Mouse (Mus musculus) layer of hippocampus, adult 9-11 months (tissue): Measurements from ENCODE around the gene Patj.
"Not testable (repeated sequence)": the region's sequence is repeated elsewhere in the genome, so short reads cannot be mapped to it uniquely, and the experiment has no call there.

Source experiments
- DNase-seq: peaks from one replicate; pipeline ENCODE4 v3.0.0; 2022

Patj gene

DNA sequence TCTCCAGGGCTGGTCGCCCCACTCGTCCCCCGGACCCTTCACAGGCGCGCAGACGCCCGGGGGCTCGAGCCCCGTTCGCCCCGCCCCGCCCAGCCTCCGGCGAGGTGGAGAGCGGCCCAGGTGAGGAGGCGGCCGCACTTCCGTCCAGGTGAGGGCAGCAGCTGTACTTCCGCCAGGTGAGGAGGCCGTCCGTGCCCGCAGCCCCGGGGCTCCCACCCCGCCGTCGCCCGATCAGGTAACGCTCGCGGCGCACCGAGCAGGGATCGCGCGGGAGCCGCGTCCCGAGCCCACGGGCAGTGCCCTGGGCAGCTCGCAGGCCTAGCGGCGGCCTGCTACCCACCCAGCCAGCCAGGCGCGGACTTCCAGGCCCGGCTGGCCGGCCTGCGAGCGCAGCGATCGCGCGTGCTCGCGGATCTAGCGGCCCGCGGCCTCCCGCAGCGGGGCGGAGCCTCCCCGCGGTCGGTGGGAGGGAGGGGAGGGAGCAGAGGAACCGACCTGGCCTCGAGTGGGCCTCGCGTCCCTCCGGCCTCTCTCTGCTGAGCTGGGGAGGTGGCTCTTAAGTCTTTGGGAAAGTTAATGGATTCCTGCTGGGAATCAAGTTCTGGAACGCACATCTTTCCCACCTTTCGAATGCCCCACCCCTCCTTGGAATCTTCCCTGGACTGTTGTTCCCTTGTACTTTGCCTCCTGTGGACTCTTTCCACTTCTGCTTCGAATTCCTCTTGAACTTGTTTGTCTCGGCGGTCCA is at the start of gene Patj:
TSS of gene Patj (plus strand) at position 96 of the 748 bp plus-strand sequence.
- DNase-seq: peak; percentile 35

- DNase-seq: no peak
Observed at GRCm38 (mm10) chr4:98348580-98348979, 47.0 kb upstream of the Patj start.

GRCm38 (mm10) chr4:98358034-98358809 is 37.4 kb upstream of the Patj start:
- no peak for DNase-seq

GRCm38 (mm10) chr4:98375401-98375800 is 20.2 kb upstream of the Patj start:
- DNase-seq: no peak

DNA sequence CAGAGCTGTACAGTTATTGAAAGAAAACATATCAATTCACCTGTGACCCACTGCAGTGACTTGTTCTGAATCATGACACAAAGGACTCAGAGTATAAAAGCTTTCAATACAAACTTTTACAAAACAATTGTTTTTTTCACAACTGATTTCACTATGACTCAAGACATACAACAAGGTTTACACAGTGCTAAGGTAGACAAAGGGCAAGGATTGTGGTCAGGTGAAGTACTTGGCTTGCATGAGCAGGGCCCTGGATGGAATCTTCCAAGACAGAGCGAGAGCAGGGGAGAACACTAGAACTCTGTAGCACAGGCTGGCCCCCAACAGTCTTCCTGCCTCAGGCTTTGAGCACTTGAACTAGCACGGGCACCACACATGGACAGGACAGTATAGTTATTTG is 18.6 kb upstream of the Patj start:
- no peak for DNase-seq

DNA sequence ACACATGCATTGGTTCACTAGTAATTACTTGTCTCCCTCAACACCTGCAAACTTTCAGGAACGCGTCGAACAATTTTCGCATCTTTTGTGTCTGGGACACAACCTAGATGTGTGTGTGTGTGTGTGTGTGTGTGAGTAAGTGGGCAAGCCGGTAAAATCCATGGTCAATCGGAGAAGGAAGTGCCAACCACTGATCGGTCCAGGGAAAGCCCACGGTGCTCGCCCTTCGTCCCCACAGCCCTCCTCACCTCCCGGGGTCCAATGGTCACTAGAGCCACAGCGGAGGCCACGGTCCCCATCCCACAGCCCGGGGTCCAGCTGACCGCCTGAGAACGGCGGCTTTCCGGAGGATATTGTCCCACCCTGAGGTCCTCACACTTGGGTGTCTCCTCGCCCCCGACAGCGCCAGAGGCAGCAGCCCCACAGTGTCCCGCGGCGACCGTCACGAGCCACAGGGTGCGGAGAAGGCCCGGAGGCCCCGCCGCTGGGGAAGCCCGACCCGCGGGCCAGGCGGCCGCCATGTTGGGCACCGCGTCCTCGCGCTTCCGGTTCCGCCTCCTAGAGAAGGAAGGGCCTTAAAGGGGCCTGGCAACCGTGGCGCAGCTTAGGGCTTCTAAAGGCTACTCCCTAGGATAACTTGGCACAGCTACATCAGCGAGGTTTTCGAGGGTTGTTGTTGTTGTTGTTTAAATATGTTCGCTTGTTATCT is 12.7 kb upstream of the Patj start, which contains the start of gene Tm2d1:
TSS of gene Tm2d1 (minus strand) at position 591 of the 709 bp plus-strand sequence.
- peak; percentile 78 for DNase-seq

GRCm38 (mm10) chr4:98385036-98385435 is 10.5 kb upstream of the Patj start:
- no peak for DNase-seq

GRCm38 (mm10) chr4:98395346-98395689 is 267 bp upstream of the Patj start:
- peak; percentile 14 for DNase-seq

DNA sequence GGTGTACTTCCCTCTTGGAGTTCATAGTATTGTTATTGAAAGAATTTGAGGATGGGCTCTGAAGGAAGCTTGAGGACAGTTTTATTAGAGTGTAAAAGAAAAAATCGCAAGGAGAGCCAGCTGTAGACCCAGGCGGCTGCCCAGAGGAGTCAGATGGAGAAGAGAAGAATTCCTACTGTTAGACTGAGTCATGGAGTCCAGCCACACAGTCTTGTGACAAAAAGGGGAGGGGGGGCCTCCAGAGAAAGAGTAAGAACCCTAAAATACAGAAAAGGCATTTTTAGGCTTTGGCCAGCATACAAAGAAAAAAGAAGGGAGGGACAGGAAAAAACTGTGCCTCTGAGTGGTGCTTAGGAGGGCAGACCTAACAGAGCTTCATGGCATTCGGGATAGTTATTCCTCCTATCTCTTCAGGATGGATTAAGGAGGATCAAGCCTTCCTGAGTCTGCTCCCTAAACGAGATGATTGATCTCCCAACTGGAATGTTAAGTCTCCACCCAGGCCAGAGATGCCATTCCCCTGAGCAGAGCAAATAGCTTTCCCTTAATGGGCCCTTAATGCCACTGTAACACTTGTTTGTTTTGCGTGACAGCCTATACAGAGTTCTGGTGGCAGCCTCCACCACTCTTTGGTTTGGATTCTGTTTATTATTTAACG is 5.5 kb downstream of the Patj start:
- no peak for DNase-seq

DNA sequence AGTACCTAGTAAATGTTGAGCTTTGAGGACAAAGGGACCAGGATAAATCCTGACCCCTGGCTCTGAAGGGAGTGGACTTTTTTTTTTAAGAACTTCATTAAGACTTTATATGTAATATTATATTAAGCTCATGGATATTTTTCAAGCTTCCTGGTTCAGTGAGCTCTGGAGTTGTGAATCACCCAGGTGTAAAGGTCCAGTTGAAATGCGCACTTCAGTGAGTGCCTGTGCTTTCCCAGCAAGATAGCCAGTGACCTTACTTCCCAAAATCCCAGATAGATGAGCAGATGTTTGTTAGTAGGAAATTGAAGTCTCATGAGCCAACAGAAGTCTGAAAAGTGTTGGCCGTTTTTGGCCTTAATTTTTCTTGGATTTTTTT is 6.0 kb downstream of the Patj start:
- no peak for DNase-seq

- DNase-seq: no peak
Observed at GRCm38 (mm10) chr4:98403492-98403891, 7.9 kb downstream of the Patj start.

- DNase-seq: no peak
Observed at GRCm38 (mm10) chr4:98404412-98404811, 8.8 kb downstream of the Patj start.

DNA sequence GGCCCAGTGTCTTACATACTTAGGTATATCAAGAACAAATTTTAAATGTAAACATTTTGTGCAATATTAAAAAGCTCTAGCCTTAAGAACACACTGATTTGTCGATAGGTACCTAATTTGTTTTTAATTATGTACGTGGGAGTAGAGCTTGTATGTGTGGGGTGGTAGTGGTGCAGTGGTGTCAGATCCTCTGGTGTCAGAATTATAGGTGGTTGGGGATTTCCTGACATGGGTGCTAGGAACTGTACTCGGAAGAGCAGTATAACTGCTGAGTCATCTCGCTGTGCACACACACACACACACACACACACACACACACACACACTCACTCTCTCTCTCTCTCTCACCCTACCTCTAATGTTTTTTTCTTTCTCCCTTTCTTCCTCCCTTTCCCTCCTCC is 12.9 kb downstream of the Patj start:
- DNase-seq: no peak

GRCm38 (mm10) chr4:98415150-98415549 is 19.6 kb downstream of the Patj start:
- not testable (repeated sequence) for DNase-seq

DNA sequence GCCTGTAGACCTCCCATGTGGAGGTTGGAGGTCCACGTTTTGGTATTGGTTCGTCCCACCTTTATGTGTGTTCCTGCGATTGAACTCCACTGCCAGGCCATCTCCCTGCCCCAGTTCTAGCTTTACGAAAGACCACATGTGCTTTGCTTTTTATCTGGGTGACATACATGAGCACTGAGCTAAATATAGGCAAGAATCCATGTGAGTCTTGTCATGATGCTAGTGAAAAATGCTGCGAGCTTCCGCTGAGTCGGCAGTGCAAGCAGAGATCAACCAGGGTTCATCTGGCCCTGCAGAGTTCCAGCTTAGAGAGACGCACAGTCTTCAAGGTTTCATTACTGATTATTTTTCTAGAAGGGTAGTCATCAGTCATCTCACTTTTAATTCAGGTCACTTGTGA is 32.8 kb downstream of the Patj start:
- no peak for DNase-seq

DNA sequence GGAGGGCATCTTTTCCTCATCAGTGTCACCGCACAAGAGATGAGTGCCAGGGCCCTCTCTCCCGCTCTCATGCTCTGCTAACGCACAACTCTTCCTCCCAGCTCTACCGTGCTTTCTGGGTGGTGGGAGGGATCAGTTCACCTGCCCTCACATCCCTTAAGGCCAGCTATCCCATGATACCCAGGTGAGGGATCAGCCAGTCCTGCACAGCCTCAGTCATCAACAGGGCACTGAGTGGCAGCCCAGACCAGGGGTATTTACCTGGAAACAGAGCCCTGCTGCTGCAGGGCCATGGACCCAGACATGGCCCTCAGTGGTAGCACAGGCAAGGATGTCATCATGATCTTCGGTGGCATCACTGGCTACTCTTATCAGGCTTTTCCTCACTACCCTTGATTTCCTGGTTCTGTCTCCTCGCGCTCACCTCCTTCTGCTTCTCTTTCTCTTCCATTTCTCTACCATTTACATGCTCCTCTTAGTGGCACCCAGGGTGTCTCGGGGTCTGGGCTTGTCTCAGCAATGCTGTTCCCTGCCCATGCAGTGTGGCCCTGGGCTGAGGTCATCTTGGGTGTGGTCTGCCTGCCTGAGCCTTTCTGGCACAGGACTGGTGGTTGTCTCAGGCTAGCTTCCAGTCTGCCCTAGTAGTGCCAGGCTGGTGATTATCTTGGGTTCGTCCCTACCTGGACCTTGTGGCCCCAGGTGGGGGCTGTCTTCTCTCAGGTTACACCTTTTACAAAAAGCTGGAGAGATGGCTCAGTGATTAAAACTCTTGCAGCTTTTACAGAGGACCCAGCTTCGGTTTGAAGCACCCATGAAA is 40.3 kb downstream of the Patj start:
- no peak for DNase-seq

DNA sequence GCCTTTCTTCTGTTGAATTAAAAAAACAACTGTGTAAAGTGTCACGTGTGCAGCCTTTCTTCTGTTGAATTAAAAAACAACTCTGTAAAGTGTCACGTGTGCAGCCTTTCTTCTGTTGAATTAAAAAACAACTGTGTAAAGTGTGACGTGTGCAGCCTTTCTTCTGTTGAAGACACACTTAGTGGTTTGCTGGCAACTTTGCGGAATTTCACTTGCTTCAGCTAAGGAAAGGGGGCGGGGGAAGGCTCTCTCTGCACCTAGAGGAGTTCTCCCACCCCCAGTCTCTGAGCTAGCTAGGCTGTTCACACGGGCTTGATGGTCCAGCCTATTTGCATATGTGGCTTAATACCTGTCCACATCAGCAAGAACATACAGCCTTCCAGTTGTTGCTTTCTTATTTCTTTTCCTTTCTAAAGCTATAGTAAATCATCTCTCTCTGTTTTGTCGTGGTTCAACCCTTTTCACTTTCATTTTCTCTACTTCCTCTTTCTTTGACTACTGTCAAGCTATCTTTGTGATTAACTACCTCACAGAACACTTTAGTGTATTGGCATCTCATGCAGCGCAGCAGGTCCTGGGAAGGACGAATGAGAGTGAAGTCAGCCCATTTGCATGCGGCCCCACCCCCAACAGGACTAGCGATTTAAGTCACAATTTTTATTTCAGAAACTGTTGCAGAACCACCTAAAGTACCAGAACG is 41.2 kb downstream of the Patj start:
- peak; percentile 15 for DNase-seq

DNA sequence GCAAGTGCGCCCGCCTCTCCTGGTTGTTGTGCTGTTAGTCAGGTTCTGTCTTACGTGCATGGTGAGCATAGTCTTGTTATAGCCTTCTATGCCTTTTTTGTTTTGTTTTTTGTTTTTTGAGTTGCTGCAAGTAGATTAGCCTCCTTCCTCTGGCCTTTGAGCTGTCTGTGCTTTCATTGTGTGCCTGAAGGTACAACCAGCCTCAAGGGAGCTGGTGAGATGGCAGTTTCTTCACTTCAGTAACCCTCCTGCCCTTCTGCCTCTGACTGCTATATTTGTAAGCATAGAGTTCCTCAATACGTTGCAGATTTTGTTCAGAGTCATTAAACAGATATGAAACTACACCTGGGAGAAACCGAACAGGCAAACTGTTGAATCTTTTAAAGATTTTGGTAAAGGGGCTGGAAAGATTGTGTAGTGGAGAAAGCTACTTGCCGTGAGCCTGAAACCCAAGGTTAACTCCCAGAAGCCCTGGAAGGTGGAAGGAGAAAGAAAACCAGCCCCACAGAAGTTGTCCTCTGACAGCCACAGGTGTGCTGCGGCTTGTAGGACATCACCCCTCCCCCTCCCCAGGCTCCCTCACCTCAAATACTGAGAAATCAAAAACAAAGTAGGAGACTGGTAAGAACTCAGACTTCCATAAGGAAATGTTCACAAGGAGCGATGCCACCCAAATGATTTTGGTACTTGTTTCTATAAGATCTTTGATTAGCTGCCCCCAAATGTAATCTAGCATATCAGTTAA is 43.8 kb downstream of the Patj start:
- no peak for DNase-seq

GRCm38 (mm10) chr4:98441248-98441647 is 45.7 kb downstream of the Patj start:
- no peak for DNase-seq

- peak; percentile 29 for DNase-seq
Observed at GRCm38 (mm10) chr4:98444437-98445139, 49.0 kb downstream of the Patj start.
